Mouse (Mus musculus): ENCODE data around the gene Tspo2. TPM values are rescaled to one million over a fixed set of nuclear protein-coding genes. Genes with fewer than 3 reads are reported as not detected.

The Tspo2 gene
- total RNA-seq, 2 experiments from 2014 or later: not detected

GRCm38 (mm10) chr17:48466769-48467394 lies 15.6 kb upstream of the Tspo2 start:
- Histone ChIP-seq H3K4me3 (no peak overlapping the region), H3K27ac (no peak overlapping the region)
- DNase-seq (ENCODE audit: low spot score in 2 of 2): no peak
- TF ChIP-seq CTCF (conservative IDR thresholded peaks at IDR 0.05): no peak

GRCm38 (mm10) chr17:48463391-48463790 lies 12.1 kb upstream of the Tspo2 start:
- TF ChIP-seq CTCF (conservative IDR thresholded peaks at IDR 0.05): no peak
- Histone ChIP-seq H3K27ac (no peak overlapping the region), H3K4me3 (no peak overlapping the region)
- DNase-seq (ENCODE audit: low spot score in 2 of 2): no peak

GRCm38 (mm10) chr17:48462096-48462495 lies 10.8 kb upstream of the Tspo2 start:
- Histone ChIP-seq H3K27ac (no peak overlapping the region), H3K4me3 (no peak overlapping the region)
- no peak for TF ChIP-seq CTCF (conservative IDR thresholded peaks at IDR 0.05)
- DNase-seq (ENCODE audit: low spot score in 2 of 2): no peak

GRCm38 (mm10) chr17:48457971-48458653 lies 6.8 kb upstream of the Tspo2 start:
- no peak overlapping the region for H3K4me3 ChIP-seq
- no peak for DNase-seq (ENCODE audit: low spot score in 2 of 2)
- no peak overlapping the region for H3K27ac ChIP-seq
- TF ChIP-seq CTCF (conservative IDR thresholded peaks at IDR 0.05): no peak

GRCm38 (mm10) chr17:48455955-48456354 lies 4.6 kb upstream of the Tspo2 start:
- Histone ChIP-seq H3K4me3 (no peak overlapping the region), H3K27ac (no peak overlapping the region)
- TF ChIP-seq CTCF (conservative IDR thresholded peaks at IDR 0.05): no peak
- no peak for DNase-seq (ENCODE audit: low spot score in 2 of 2)

GRCm38 (mm10) chr17:48454688-48455087 lies 3.4 kb upstream of the Tspo2 start, which contains the start of gene Unc5cl:
TSS of gene Unc5cl (plus strand) at chr17:48454901.
- H3K27ac ChIP-seq: no peak within 1 kb of the TSS
- no peak for DNase-seq (ENCODE audit: low spot score in 2 of 2)
- no peak for TF ChIP-seq CTCF (conservative IDR thresholded peaks at IDR 0.05)
- H3K4me3 ChIP-seq: no peak within 1 kb of the TSS

GRCm38 (mm10) chr17:48454190-48454589 lies 2.9 kb upstream of the Tspo2 start:
- H3K27ac ChIP-seq: no peak overlapping the region
- no peak for TF ChIP-seq CTCF (conservative IDR thresholded peaks at IDR 0.05)
- no peak for DNase-seq (ENCODE audit: low spot score in 2 of 2)
- H3K4me3 ChIP-seq: no peak overlapping the region

GRCm38 (mm10) chr17:48453489-48453888 lies 2.2 kb upstream of the Tspo2 start:
- no peak overlapping the region for H3K27ac ChIP-seq
- no peak overlapping the region for H3K4me3 ChIP-seq
- peak; percentile 37 for TF ChIP-seq CTCF (conservative IDR thresholded peaks at IDR 0.05)
- DNase-seq (ENCODE audit: low spot score in 2 of 2): no peak

GRCm38 (mm10) chr17:48451753-48452444 lies 577 bp upstream of the Tspo2 start:
- TF ChIP-seq CTCF (conservative IDR thresholded peaks at IDR 0.05): no peak
- Histone ChIP-seq H3K4me3 (no peak overlapping the region), H3K27ac (no peak overlapping the region)
- DNase-seq (ENCODE audit: low spot score in 2 of 2): no peak

GRCm38 (mm10) chr17:48450666-48451352 lies 513 bp downstream of the Tspo2 start:
- no peak overlapping the region for H3K27ac ChIP-seq
- no peak overlapping the region for H3K4me3 ChIP-seq
- TF ChIP-seq CTCF (conservative IDR thresholded peaks at IDR 0.05): no peak
- no peak for DNase-seq (ENCODE audit: low spot score in 2 of 2)

- TF ChIP-seq CTCF (conservative IDR thresholded peaks at IDR 0.05): no peak
Measured at GRCm38 (mm10) chr17:48447675-48448074, 3.6 kb downstream of the Tspo2 start.

GRCm38 (mm10) chr17:48443542-48444145 lies 7.7 kb downstream of the Tspo2 start:
- Histone ChIP-seq H3K27ac (no peak overlapping the region), H3K4me3 (no peak overlapping the region)
- no peak for DNase-seq (ENCODE audit: low spot score in 2 of 2)
- TF ChIP-seq CTCF (conservative IDR thresholded peaks at IDR 0.05): no peak

More at GRCm38 (mm10) chr17:48447675-48448074, 3.6 kb downstream of the Tspo2 start:
- Histone ChIP-seq H3K27ac (no peak overlapping the region), H3K4me3 (no peak overlapping the region)
- no peak for DNase-seq (ENCODE audit: low spot score in 2 of 2)
